Mouse (Mus musculus) liver, embryonic 14.5 days (tissue): ENCODE measurements around the gene Pip5k1b. TPM values are rescaled to one million over a fixed set of nuclear protein-coding genes. Genes with fewer than 3 reads are reported as not detected.

Source experiments
- ATAC-seq: fragments of 200-750 bp; cut with Nextera tagmentation; 2 replicates; pipeline ENCODE4 v1.8.0; 2017; ENCODE audit warnings: moderate number of reproducible peaks, mild to moderate bottlenecking, moderate library complexity; ENCODE audit not compliant: insufficient read depth
- DNase-seq, 3 experiments: peaks; one replicate each; pipeline ENCODE4 v3.0.0-alpha.2; 2012 to 2013; ENCODE audit warnings: low read depth in 3 of 3, low spot score in 3 of 3
- H3K27ac ChIP-seq: fragments of 300-500 bp; sonication (generic); 2 replicates; pipeline ENCODE4 v1.5.1; 2014; ENCODE audit warnings: moderate library complexity, mild to moderate bottlenecking, control low read depth, inconsistent platforms
- H3K27me3 ChIP-seq: fragments of 300-500 bp; sonication (generic); 2 replicates; pipeline ENCODE4 v1.6.1; 2014; ENCODE audit warnings: mild to moderate bottlenecking, low read length, moderate library complexity; ENCODE audit not compliant: control insufficient read depth, insufficient read depth
- H3K36me3 ChIP-seq: fragments of 300-500 bp; sonication (generic); replicated peaks from 2 replicates; pipeline ENCODE4 v1.6.1; 2014; ENCODE audit warnings: low read depth; ENCODE audit not compliant: control insufficient read depth, insufficient read depth
- H3K4me1 ChIP-seq, 2 experiments: fragments of 200-500 bp in 1 of 2; fragments of 300-500 bp in 1 of 2; sonication (generic) in 1 of 2; replicated peaks; 2 replicates each; pipeline ENCODE4 v1.6.1; 2012 to 2014; ENCODE audit warnings: antibody characterized with exemption in 1 of 2, inconsistent platforms in 1 of 2, low read length in 1 of 2; ENCODE audit not compliant: control insufficient read depth in 2 of 2, insufficient read depth in 2 of 2
- H3K4me2 ChIP-seq: fragments of 300-500 bp; sonication (generic); 2 replicates; pipeline ENCODE4 v1.6.1; 2014; ENCODE audit warnings: low read depth, mild to moderate bottlenecking, control low read depth, moderate library complexity
- H3K4me3 ChIP-seq, 2 experiments: fragments of 200-500 bp in 1 of 2; fragments of 300-500 bp in 1 of 2; sonication (generic) in 1 of 2; 2 replicates each; pipeline ENCODE4 v1.5.1; 2012 to 2014; ENCODE audit warnings: low read depth in 2 of 2, low read length in 2 of 2, mild to moderate bottlenecking in 2 of 2, control low read depth in 1 of 2, inconsistent platforms in 1 of 2, moderate library complexity in 1 of 2; ENCODE audit not compliant: insufficient read depth in 1 of 2
- H3K9ac ChIP-seq: fragments of 300-500 bp; sonication (generic); replicated peaks from 2 replicates; pipeline ENCODE4 v1.6.1; 2014; ENCODE audit warnings: mild to moderate bottlenecking, control low read depth, moderate library complexity
- H3K9me3 ChIP-seq: fragments of 300-500 bp; sonication (generic); 2 replicates; pipeline ENCODE4 v1.6.1; 2016; ENCODE audit warnings: low read length, mixed read lengths; ENCODE audit not compliant: control insufficient read depth
- CTCF ChIP-seq: IDR thresholded peaks from 2 replicates; pipeline ENCODE4 v1.5.1; 2016; ENCODE audit warnings: antibody characterized with exemption, low read depth, control low read depth
- EP300 ChIP-seq: IDR thresholded peaks from 2 replicates; pipeline ENCODE4 v1.6.1; 2016; ENCODE audit warnings: antibody characterized with exemption, low read depth
- WGBS: fragments of 180-500 bp; shearing (Covaris S2); extraction: QIAGEN DNeasy Blood & Tissue Kit; methylation state at CpG from one replicate; pipeline ENCODE4 v1.1.7; 2014; ENCODE audit not compliant: insufficient replicate concordance; 5-methylcytosine and 5-hydroxymethylcytosine counted together
- polyA plus RNA-seq, 2 experiments: library from polyadenylated mRNA; depleted of rRNA in 1 of 2; stranded (reverse) in 1 of 2; unstranded in 1 of 2; fragments of >200 nt; fragmentation: Nextera tagmentation in 1 of 2; extraction: Ambion mirVana in 1 of 2; gene quantifications; 2 replicates each; pipeline versions ENCODE4 v1.2.1 to v1.2.3; 2012 to 2014

The Pip5k1b gene
- polyA plus RNA-seq, 2 experiments = 8.1 to 10.8 TPM

DNA sequence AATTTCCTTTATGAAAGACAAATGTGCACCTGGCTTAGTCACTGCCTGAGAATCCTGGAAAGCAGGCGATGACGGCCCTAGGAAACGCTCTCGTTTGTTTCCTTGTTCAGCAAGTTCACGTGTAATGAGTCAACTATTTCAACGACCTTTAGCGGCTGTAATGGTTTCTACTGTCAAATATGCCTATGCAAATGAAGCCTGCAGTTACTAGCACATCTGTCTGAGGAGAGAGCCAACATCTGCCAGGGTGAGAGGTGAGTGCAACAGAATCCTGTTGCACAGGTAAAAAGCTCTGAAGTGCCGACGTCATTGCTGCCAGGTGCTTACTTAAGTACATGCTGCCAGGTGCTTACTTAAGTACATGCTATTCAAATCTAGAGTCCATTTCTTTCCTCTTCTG lies 196.4 kb downstream of the Pip5k1b start:
- WGBS = 84% methylated on average over 9 of the region's 9 CpGs
- ATAC-seq = no peak
- no peak overlapping the region for H3K4me2 ChIP-seq

DNA sequence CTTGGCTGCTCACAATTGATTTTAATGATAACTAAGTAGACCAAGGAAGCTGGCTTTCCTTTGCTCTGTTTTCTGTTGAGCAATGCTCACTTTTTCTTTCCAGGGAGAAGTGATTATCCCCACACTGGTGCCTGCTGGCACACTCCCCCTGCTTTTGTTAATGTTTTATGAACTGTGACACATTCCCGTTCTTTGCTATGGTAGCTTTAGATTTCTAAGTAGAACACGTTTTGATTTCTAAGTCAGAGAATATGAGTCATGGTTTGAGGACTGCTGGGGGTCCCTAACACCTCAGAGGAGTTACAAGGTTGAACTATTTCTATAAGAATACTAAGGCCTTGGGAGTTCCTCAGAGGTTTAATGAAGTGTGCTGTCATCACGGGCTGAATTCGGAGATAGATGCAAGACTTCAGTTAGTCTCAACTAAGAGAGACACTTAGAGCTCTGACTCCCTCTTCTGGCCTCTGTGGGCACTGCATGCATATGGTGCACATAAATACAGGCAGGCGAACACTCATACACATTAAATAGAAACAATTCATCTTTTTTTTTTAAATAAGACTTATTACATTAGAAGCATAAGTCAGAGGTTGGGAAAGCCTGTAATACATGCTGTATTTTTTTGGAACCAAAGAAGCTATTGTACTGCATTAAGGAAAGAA lies 203.2 kb downstream of the Pip5k1b start:
- Histone ChIP-seq H3K27me3 (no peaks in the 10 kb centered on the region), H3K9ac (no peak overlapping the region), H3K4me2 (no peak overlapping the region), H3K4me3 (no peak overlapping the region), H3K9me3 (no peaks in the 10 kb centered on the region), H3K4me1 (no peaks in the 10 kb centered on the region), H3K27ac (no peak overlapping the region), H3K36me3 (no peaks in the 10 kb centered on the region)
- TF ChIP-seq CTCF = 0 out of 2 replicates have a peak, but pooled peaks have one; percentile 14
- no peak for TF ChIP-seq EP300
- ATAC-seq (no peak), DNase-seq (no peak)
- 83% methylated on average over 5 of the region's 5 CpGs for WGBS

More for the DNA sequence above, 196.4 kb downstream of the Pip5k1b start:
- Histone ChIP-seq H3K4me3 (no peak overlapping the region), H3K36me3 (no peaks in the 10 kb centered on the region), H3K27me3 (no peaks in the 10 kb centered on the region), H3K4me1 (no peaks in the 10 kb centered on the region), H3K27ac (no peak overlapping the region), H3K9me3 (no peaks in the 10 kb centered on the region), H3K9ac (no peak overlapping the region)
- TF ChIP-seq CTCF = no peak
- no peak for TF ChIP-seq EP300
- DNase-seq = no peak

DNA sequence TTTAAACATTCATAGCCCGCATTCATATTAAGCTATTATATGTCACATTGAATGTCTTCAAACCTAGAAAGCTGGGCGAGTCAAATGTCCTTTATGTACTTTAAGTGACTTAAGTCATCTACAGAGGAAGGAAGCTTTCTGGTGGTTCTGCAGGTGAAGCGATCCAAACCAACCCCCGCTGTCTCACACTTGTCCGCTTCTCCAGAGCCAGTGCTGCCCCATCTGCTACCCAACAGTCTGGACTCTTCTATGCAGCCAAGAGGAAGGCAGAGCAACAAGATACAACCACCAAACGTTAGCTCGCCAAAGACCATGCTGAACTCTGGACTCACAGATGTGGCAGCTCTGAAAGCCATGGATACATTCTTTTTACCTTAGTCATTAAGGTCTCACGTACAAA lies 211.2 kb downstream of the Pip5k1b start:
- Histone ChIP-seq H3K27me3 (no peaks in the 10 kb centered on the region), H3K27ac (no peak overlapping the region), H3K9ac (no peak overlapping the region), H3K9me3 (no peaks in the 10 kb centered on the region), H3K4me3 (no peak overlapping the region), H3K4me2 (no peak overlapping the region), H3K36me3 (no peaks in the 10 kb centered on the region), H3K4me1 (no peaks in the 10 kb centered on the region)
- ATAC-seq (no peak), DNase-seq (no peak)
- TF ChIP-seq CTCF (no peak), EP300 (no peak)
- 76% methylated on average over 8 of the region's 8 CpGs for WGBS

DNA sequence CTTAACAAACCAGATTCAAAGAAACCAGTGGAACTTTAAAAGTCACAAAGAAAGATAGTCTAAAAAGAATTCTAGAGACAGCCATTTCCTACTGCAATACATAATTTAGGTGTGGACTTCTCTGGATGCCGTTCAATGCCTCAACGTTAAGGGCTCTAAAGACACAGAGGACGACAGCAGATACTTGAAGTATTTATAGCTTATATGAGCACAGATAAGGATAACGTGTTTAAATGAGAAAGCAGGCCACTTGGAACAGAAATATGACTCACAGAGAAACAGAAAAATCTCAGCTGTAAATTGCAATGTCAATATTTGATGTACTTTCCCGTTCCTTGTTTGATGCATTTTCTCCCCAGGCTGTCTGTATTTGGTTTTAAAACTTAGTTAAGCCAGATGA lies 212.9 kb downstream of the Pip5k1b start:
- 59% methylated on average over 5 of the region's 5 CpGs for WGBS
- Histone ChIP-seq H3K4me2 (no peak overlapping the region), H3K27me3 (no peaks in the 10 kb centered on the region), H3K9ac (no peak overlapping the region), H3K36me3 (no peaks in the 10 kb centered on the region), H3K4me3 (no peak overlapping the region), H3K4me1 (no peaks in the 10 kb centered on the region), H3K27ac (no peak overlapping the region), H3K9me3 (no peaks in the 10 kb centered on the region)
- no peak for TF ChIP-seq CTCF
- TF ChIP-seq EP300 = no peak
- ATAC-seq (no peak), DNase-seq (no peak)

DNA sequence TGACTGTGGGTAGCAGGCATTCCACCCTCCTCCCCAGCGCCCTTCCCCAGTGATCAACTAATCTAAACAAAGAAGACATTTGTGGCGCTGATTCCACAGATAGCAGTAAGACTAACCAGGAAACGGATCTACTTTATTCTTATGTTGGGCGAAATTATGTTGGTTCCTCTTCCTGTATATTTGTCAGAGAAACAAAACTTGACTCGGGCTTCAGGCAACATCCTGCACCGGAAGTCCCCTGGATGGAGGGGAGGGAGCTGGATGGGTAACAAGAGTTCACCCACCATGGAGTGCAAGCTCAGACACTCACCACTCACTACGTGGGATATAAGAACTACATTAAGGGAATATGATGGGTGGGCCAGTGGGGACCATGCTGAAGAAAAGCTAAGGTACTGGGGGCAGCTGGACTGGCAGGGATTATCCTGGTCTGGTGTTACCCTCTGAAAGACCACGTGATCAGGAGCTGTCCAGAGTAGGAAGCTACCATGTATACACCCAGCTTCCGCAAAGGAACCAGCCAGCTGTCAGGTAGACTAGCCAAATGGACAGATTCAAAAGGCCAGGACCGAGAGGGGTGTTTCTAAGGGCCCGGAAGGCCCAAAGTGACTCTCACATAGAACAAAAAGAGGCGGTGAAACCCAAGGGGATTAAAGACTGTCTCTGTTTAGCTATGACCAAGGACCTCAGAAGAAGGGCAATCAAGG lies 219.1 kb downstream of the Pip5k1b start:
- Histone ChIP-seq H3K4me2 (no peak overlapping the region), H3K36me3 (no peaks in the 10 kb centered on the region), H3K27ac (no peak overlapping the region), H3K4me1 (0 out of 4 replicates have a peak, but pooled peaks cover 0 to 6% of the 10 kb centered on the region in 2 experiments), H3K9ac (no peak overlapping the region), H3K9me3 (no peaks in the 10 kb centered on the region), H3K4me3 (no peak overlapping the region), H3K27me3 (no peaks in the 10 kb centered on the region)
- no peak for ATAC-seq
- TF ChIP-seq CTCF (no peak), EP300 (no peak)
- DNase-seq = no peak
- WGBS = 35% methylated on average over 12 of the region's 12 CpGs
